Mouse (Mus musculus): ENCODE data around the gene Zyg11b. TPM values are rescaled to one million over a fixed set of nuclear protein-coding genes. Genes with fewer than 3 reads are reported as not detected.

Gene Zyg11b
- polyA plus RNA-seq, 1 experiment from 2014 or later, result 9.1 TPM

DNA sequence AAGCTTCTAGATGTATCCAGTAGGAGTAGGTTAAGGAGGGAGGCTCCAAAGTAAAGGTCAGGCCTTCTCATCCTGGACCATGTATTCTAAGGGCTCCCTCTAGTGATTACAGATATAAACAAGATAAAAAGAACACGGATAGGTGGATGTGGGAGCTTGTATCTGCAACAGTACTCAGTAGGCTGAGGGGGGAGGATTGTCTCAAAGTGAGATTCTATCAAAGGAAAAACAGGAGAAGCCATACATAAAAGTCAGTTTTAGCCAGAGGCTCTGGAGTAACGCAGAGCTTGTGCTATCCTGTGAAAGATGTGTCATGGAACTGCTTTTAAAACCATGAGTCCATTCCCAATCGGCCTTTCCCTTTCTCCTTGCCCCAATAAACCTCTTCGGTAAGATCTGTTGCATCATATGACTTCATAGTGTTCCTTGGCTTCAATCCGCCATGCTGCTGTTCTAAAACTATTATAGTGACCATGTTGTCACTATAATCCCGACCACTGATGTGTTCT is 26.2 kb upstream of the Zyg11b start:
- Histone ChIP-seq H3K27ac (ENCODE audit: low read depth, low read length) (peak overlapping the region; percentile 94), H3K27me3 (ENCODE audit: control insufficient read depth, insufficient read depth, low read length) (no peaks in the 10 kb centered on the region), H3K4me1 (ENCODE audit: control insufficient read depth, insufficient read depth, low read length) (peaks cover 6% of the 10 kb centered on the region; the same call in 1 of the 2 replicates), H3K9ac (ENCODE audit: low read depth, low read length) (peak overlapping the region; percentile 81; the same call in 1 of the 2 replicates), H3K36me3 (ENCODE audit: control insufficient read depth, insufficient read depth, low read length) (0 out of 2 replicates have a peak, but pooled peaks cover 1% of the 10 kb centered on the region), H3K4me3 (ENCODE audit: low read depth, low read length) (peak overlapping the region; percentile 72), H3K4me2 (peak overlapping the region; percentile 73), H3K9me3 (replicated peaks; ENCODE audit: control insufficient read depth, low read length) (no peaks in the 10 kb centered on the region)
- ATAC-seq (replicated peaks; ENCODE audit: insufficient number of reproducible peaks, low FRiP score, low TSS enrichment), result no peak
- 47% methylated on average over 6 of the region's 6 CpGs for WGBS (ENCODE audit: insufficient replicate concordance)

DNA sequence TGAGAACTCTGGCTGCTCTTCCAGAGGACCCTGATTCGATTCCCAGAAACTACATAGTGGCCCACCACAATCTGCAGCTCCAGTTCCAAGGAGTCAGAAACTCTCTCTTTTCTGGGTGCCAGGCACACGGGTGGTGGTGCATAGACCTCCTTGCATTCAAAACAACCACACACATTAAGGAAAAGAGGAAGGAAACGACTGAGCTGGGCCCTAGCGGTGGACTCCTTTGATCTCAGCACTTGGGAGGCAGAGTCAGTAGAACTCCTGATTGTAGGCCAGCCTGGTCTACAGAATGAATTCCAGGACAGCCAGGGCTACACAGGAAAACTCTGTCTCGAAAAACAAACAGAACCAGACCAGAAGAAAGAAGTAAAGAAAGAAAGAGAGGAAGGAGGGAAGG is 22.7 kb upstream of the Zyg11b start:
- H3K4me2 ChIP-seq, result no peak overlapping the region
- H3K27me3 ChIP-seq (ENCODE audit: control insufficient read depth, insufficient read depth, low read length), result no peaks in the 10 kb centered on the region
- H3K9me3 ChIP-seq (replicated peaks; ENCODE audit: control insufficient read depth, low read length), result no peaks in the 10 kb centered on the region
- H3K9ac ChIP-seq (ENCODE audit: low read depth, low read length), result no peak overlapping the region
- H3K4me3 ChIP-seq (ENCODE audit: low read depth, low read length), result no peak overlapping the region
- no peaks in the 10 kb centered on the region for H3K36me3 ChIP-seq (ENCODE audit: control insufficient read depth, insufficient read depth, low read length)
- WGBS (ENCODE audit: insufficient replicate concordance), result 70% methylated on average over 5 of the region's 5 CpGs
- ATAC-seq (replicated peaks; ENCODE audit: insufficient number of reproducible peaks, low FRiP score, low TSS enrichment), result no peak
- peaks cover 9% of the 10 kb centered on the region for H3K4me1 ChIP-seq (ENCODE audit: control insufficient read depth, insufficient read depth, low read length)
- H3K27ac ChIP-seq (ENCODE audit: low read depth, low read length), result no peak overlapping the region

DNA sequence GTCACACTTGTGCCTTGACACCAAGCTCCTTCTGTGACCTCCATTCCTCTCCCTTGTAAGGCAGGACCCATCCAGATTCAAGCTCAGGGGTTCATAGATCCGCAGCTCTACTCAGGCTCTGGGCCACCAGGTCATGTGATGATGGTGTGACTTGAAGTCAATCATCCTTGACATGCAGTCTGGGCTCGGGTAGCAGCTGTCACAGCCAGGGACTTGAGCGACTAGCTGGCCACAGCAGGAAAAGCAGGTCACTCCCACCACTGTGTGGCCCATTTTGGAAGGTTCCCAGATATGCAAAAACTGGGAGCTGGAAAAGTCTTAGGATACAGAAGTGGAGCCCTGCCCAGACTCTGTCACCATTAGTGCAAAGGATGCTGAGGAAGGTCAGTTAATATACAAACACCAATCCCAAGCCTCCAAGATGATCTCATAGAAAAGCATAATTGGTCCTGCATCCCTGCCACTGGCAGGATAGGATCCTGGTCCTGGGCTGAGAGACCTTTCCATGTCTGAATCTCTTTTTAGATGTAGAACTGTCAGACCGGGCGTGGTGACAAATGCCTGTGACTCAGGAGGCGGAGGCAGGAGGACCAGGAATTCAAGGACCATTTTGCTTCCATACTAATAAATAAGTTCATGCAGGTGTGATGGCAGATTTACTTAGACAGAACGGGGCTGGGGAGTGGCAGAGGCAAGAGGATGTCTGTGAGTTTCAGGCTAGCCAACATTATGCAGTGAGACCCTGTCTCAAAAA is 19.9 kb upstream of the Zyg11b start:
- no peak for ATAC-seq (replicated peaks; ENCODE audit: insufficient number of reproducible peaks, low FRiP score, low TSS enrichment)
- H3K27ac ChIP-seq (ENCODE audit: low read depth, low read length), result no peak overlapping the region
- H3K4me1 ChIP-seq (ENCODE audit: control insufficient read depth, insufficient read depth, low read length), result peaks cover 9% of the 10 kb centered on the region
- H3K9ac ChIP-seq (ENCODE audit: low read depth, low read length), result no peak overlapping the region
- no peaks in the 10 kb centered on the region for H3K9me3 ChIP-seq (replicated peaks; ENCODE audit: control insufficient read depth, low read length)
- H3K4me3 ChIP-seq (ENCODE audit: low read depth, low read length), result no peak overlapping the region
- H3K4me2 ChIP-seq, result no peak overlapping the region
- H3K27me3 ChIP-seq (ENCODE audit: control insufficient read depth, insufficient read depth, low read length), result no peaks in the 10 kb centered on the region
- no peaks in the 10 kb centered on the region for H3K36me3 ChIP-seq (ENCODE audit: control insufficient read depth, insufficient read depth, low read length)
- 74% methylated on average over 7 of the region's 7 CpGs for WGBS (ENCODE audit: insufficient replicate concordance)

DNA sequence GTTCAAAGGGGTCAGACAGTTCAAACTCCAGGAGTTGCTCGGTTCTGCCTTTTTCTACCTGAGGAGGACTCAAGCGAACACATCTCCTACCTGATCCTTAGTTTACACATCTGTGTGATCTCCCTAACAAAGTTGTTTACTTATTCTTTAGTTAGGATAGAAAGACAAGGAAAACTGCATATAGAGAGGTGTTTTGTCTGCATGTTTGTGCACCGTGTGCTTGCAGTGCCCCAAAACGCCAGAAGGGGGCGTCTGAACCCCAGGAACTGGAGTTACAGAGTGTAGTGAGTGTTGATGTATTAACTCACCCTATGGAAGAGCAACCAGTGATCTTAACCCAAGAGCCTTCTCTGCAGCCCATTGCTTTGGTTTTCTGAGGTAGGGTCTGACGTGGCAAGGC is 18.9 kb upstream of the Zyg11b start:
- Histone ChIP-seq H3K27me3 (ENCODE audit: control insufficient read depth, insufficient read depth, low read length) (no peaks in the 10 kb centered on the region), H3K36me3 (ENCODE audit: control insufficient read depth, insufficient read depth, low read length) (no peaks in the 10 kb centered on the region), H3K4me1 (ENCODE audit: control insufficient read depth, insufficient read depth, low read length) (peaks cover 9% of the 10 kb centered on the region), H3K9ac (ENCODE audit: low read depth, low read length) (no peak overlapping the region), H3K4me3 (ENCODE audit: low read depth, low read length) (no peak overlapping the region), H3K4me2 (no peak overlapping the region), H3K9me3 (replicated peaks; ENCODE audit: control insufficient read depth, low read length) (no peaks in the 10 kb centered on the region), H3K27ac (ENCODE audit: low read depth, low read length) (no peak overlapping the region)
- no peak for ATAC-seq (replicated peaks; ENCODE audit: insufficient number of reproducible peaks, low FRiP score, low TSS enrichment)
- 72% methylated on average over 6 of the region's 6 CpGs for WGBS (ENCODE audit: insufficient replicate concordance)

DNA sequence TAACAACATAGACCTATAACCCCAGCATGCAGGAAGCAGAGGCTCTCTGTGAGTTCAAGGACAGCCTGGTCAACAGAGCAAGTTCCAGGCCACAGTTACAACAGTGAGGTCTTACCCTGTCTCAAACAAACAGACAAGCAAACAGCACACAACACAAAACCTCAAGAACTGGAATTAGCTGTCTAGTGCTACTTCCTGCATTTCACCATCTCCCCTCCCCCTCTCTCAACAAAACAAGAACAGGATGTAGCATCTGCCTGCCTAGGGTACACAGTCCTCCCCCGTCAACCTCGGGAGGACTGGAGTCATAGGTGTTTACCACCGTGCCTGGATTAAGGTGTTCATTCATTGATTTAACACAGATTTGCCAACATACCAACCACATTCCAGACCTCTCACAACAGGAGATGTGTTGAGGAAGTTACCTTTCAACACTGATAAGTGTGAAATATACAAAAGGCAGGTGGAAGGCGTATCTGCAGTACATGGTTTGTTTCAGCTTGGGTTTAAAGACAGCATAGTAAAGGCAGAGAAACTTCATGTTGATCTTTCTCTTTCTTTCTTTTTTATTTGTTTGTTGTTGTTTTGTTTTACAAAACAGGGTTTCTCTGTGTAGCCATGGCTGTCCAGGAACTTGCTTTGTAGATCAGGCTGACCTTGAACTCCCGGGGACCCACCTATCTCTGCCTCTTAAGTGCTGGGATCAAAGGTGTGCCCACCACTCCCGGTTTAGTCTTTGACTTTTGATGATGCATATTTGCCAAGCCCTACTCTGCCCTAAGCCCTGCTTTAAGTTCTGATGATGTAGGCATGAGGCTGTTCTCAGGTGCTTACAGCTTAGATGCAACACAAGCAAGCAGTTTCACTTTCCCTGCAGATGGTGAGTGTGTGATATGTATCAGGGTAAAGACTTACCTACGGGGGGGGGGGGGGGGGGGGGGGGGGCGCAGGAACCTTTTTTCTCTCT is 18.0 kb upstream of the Zyg11b start:
- Histone ChIP-seq H3K4me3 (ENCODE audit: low read depth, low read length) (no peak overlapping the region), H3K36me3 (ENCODE audit: control insufficient read depth, insufficient read depth, low read length) (no peaks in the 10 kb centered on the region), H3K27me3 (ENCODE audit: control insufficient read depth, insufficient read depth, low read length) (no peaks in the 10 kb centered on the region), H3K9me3 (replicated peaks; ENCODE audit: control insufficient read depth, low read length) (no peaks in the 10 kb centered on the region), H3K4me1 (ENCODE audit: control insufficient read depth, insufficient read depth, low read length) (peaks cover 9% of the 10 kb centered on the region), H3K9ac (ENCODE audit: low read depth, low read length) (no peak overlapping the region), H3K27ac (ENCODE audit: low read depth, low read length) (no peak overlapping the region), H3K4me2 (no peak overlapping the region)
- 23% methylated on average over 7 of the region's 8 CpGs for WGBS (ENCODE audit: insufficient replicate concordance)
- no peak for ATAC-seq (replicated peaks; ENCODE audit: insufficient number of reproducible peaks, low FRiP score, low TSS enrichment)

DNA sequence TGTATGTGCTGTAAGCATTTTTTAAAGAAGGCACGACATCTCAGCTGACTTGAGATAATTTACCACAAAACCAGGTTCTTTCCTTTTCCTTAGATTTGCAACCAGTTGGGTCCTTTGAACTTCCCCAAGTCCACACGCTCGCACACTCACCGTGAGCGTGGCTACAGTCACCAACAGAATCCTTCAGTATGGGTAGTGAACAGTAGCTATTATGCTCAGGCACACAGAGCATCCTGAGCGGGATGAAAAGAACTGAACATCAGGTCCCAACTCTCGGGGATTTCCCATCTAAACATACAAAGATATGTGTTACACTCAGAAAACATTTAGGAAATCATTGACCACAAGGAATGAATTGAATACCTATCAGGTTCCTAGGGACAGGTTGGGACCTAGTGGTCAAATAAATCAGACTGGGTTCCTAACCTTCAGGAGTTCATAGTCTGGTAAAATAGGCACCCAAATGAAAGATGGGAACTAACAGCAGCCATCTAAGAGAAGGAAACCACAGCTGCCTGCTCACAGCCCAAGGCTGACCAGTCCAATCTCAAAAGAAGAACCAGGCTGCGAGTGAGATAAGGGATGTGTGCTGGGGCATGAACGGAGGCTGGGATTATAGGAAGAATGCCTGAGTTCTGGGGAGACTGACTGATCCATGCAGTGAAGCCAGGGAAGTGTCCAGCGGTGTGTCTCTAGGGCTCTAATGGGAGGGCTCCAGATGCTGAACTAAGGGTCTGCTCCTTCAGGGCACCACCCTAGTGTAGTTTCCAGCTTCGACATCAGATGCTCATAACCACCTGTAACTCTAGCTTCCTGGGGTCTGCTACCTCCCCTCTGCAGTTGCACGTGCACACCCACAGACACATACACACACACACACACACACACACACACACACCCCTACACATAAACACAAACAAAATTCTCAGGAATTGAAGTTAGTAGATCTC is 17.0 kb upstream of the Zyg11b start:
- ATAC-seq (replicated peaks; ENCODE audit: insufficient number of reproducible peaks, low FRiP score, low TSS enrichment), result no peak
- Histone ChIP-seq H3K36me3 (ENCODE audit: control insufficient read depth, insufficient read depth, low read length) (no peaks in the 10 kb centered on the region), H3K4me1 (ENCODE audit: control insufficient read depth, insufficient read depth, low read length) (peaks cover 9% of the 10 kb centered on the region), H3K4me3 (ENCODE audit: low read depth, low read length) (no peak overlapping the region), H3K9me3 (replicated peaks; ENCODE audit: control insufficient read depth, low read length) (no peaks in the 10 kb centered on the region), H3K27me3 (ENCODE audit: control insufficient read depth, insufficient read depth, low read length) (no peaks in the 10 kb centered on the region), H3K27ac (ENCODE audit: low read depth, low read length) (no peak overlapping the region), H3K4me2 (no peak overlapping the region), H3K9ac (ENCODE audit: low read depth, low read length) (no peak overlapping the region)
- WGBS (ENCODE audit: insufficient replicate concordance), result 68% methylated on average over 12 of the region's 12 CpGs

DNA sequence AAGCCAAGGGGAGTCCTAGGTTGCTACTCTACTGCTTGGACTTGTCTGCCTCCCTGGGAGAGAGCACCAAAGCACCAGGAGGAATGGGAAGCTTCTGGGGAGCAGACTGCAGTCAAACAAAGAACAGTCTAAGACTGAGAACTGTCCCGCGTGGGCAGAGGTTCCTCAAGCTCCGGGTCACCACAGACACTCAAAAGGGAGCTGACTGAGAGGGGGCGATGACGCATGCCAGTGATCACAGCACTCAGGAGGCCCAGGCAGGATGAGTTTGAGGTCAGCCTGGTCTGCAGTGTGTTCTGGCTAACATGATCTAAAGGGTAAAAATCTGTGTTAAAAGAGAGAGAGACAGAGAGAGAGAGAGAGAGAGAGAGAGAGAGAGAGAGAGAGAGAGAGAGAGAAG is 13.1 kb upstream of the Zyg11b start:
- no peaks in the 10 kb centered on the region for H3K9me3 ChIP-seq (replicated peaks; ENCODE audit: control insufficient read depth, low read length)
- H3K27ac ChIP-seq (ENCODE audit: low read depth, low read length), result no peak overlapping the region
- H3K4me2 ChIP-seq, result no peak overlapping the region
- no peak overlapping the region for H3K9ac ChIP-seq (ENCODE audit: low read depth, low read length)
- ATAC-seq (replicated peaks; ENCODE audit: insufficient number of reproducible peaks, low FRiP score, low TSS enrichment), result no peak
- H3K4me3 ChIP-seq (ENCODE audit: low read depth, low read length), result no peak overlapping the region
- 43% methylated on average over 5 of the region's 5 CpGs for WGBS (ENCODE audit: insufficient replicate concordance)
- peaks cover 7% of the 10 kb centered on the region for H3K4me1 ChIP-seq (ENCODE audit: control insufficient read depth, insufficient read depth, low read length)
- no peaks in the 10 kb centered on the region for H3K36me3 ChIP-seq (ENCODE audit: control insufficient read depth, insufficient read depth, low read length)
- no peaks in the 10 kb centered on the region for H3K27me3 ChIP-seq (ENCODE audit: control insufficient read depth, insufficient read depth, low read length)

DNA sequence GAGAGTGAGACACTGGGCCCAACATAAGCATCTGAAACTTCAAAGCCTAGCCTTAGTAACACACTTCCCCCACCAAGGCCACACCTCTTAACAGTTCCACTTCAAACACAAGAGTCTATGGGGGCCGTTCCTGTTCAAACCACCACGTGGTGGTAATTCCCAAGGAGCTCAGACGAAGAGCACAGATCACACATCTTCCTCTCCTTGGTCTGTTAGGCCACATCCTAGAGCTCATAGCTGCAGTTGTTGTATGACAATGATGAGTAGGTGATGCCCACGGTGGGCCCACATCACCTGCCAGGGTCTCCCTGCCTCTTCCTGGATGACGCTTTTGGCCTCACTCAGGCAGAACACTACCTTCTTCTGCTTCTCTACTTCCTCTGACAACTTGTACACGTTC is 9.8 kb upstream of the Zyg11b start:
- no peak overlapping the region for H3K27ac ChIP-seq (ENCODE audit: low read depth, low read length)
- H3K4me3 ChIP-seq (ENCODE audit: low read depth, low read length), result no peak overlapping the region
- no peaks in the 10 kb centered on the region for H3K36me3 ChIP-seq (ENCODE audit: control insufficient read depth, insufficient read depth, low read length)
- ATAC-seq (replicated peaks; ENCODE audit: insufficient number of reproducible peaks, low FRiP score, low TSS enrichment), result no peak
- H3K9ac ChIP-seq (ENCODE audit: low read depth, low read length), result no peak overlapping the region
- no peaks in the 10 kb centered on the region; the same call in 1 of the 2 replicates for H3K4me1 ChIP-seq (ENCODE audit: control insufficient read depth, insufficient read depth, low read length)
- no peaks in the 10 kb centered on the region for H3K27me3 ChIP-seq (ENCODE audit: control insufficient read depth, insufficient read depth, low read length)
- H3K4me2 ChIP-seq, result no peak overlapping the region
- 58% methylated on average over 6 of the region's 6 CpGs for WGBS (ENCODE audit: insufficient replicate concordance)
- no peaks in the 10 kb centered on the region for H3K9me3 ChIP-seq (replicated peaks; ENCODE audit: control insufficient read depth, low read length)

Measured in heart, embryonic 11.5 days (tissue).